Mouse (Mus musculus): ENCODE data around the gene Olfr724. TPM values are rescaled to one million over a fixed set of nuclear protein-coding genes. Genes with fewer than 3 reads are reported as not detected.

Olfr724 gene
- total RNA-seq (2023) = not detected

DNA sequence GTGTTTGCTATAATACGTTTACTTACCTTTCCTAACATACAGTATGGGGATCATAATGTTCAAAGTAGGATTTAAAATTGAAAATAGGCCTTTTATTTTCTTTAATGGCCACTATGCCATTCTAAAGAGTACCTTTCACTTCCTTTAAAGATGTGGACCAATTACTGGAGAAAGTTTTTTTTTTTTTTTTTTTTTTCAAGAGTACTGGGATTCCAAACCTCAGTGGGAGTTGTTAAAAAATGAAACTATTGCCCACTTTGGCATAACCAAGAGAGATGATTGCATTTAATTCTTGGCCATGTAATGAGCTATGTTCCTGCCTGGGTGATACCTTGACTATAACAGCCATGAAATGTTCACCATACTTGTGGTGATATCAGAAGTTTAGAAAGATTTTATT is at the start of gene Olfr724:
Gene Olfr724 (minus strand): TSS at position 101 of the 400 bp plus-strand sequence.

GRCm38 (mm10) chr14:49931687-49932086 is 31.4 kb downstream of the Olfr724 start, which contains the start of gene Olfr723:
Gene Olfr723 (minus strand): TSS chr14:49931787.

Other genes starting within 250 kb of the Olfr724 start
- gene Armh4, start 179.9 kb downstream of the Olfr724 start, total RNA-seq (2023) = not detected
- gene Olfr722, start 61.3 kb downstream of the Olfr724 start, total RNA-seq (2023) = not detected
- gene Olfr723, start 31.5 kb downstream of the Olfr724 start, total RNA-seq (2023) = not detected
- gene Olfr725, start 77.1 kb upstream of the Olfr724 start, total RNA-seq (2023) = not detected
- gene Olfr726, start 127.7 kb upstream of the Olfr724 start, total RNA-seq (2023) = not detected
- gene Olfr727, start 159.9 kb upstream of the Olfr724 start, total RNA-seq (2023) = not detected
- not detected for gene Olfr728, start 179.4 kb upstream of the Olfr724 start, total RNA-seq (2023)
- not detected for gene Olfr729, start 189.6 kb upstream of the Olfr724 start, total RNA-seq (2023)
- not detected for gene Olfr730, start 224.9 kb upstream of the Olfr724 start, total RNA-seq (2023)

All from CD4-positive naive resting alpha-beta T cell, adult 57 days (primary cell).